Mouse (Mus musculus) heart, adult 2 months (tissue): ENCODE measurements at regions not wholly inside any gene's neighbourhood (a gene's known extent, or its start where the extent isn't known, plus 50 kb on each side); places are given as distances from the start of the nearest gene placed in this dataset.

Experiments
- CTCF ChIP-seq: fragments of 200-600 bp; IDR thresholded peaks from 2 replicates; pipeline ENCODE4 v1.8.1; 2022; ENCODE audit warnings: antibody characterized with exemption, mild to moderate bottlenecking, moderate library complexity
- POLR2A ChIP-seq: fragments of 200-500 bp; IDR thresholded peaks from 2 replicates; pipeline ENCODE4 v1.6.1; 2011; ENCODE audit warnings: mild to moderate bottlenecking, low read depth, low read length, control low read depth; ENCODE audit not compliant: insufficient read depth

GRCm38 (mm10) chr5:4304201-4304600, 112.0 kb downstream of the Mterf1b start:
- TF ChIP-seq CTCF (no peak), POLR2A (no peak)
